Mouse (Mus musculus) cerebellum, adult 9-11 months (tissue): ENCODE results near the gene Ciita.
A peak's percentile ranks its signal among the peaks of the same experiment; 100 is the strongest.

Experiments
- DNase-seq: peaks from one replicate; pipeline ENCODE4 v3.0.0; 2022

Ciita gene

DNA sequence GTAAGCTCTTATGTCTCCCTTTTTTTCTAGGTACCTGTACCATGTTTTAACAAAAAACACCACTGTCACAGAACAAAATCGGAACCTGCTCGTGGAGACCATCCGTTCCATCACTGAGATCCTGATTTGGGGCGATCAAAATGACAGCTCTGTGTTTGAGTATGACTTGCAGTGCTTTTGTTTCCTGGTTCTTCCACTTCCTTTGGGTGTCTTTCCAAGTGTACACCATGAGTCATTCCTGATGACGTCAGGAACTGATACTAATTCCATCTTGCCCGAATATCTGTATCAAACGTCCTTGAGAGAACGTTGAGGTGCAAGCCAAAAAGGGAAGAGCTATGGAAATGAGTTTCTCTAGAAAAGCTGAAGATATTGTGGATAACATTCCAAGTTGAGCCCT is 80.1 kb downstream of the Ciita start:
- DNase-seq = no peak

DNA sequence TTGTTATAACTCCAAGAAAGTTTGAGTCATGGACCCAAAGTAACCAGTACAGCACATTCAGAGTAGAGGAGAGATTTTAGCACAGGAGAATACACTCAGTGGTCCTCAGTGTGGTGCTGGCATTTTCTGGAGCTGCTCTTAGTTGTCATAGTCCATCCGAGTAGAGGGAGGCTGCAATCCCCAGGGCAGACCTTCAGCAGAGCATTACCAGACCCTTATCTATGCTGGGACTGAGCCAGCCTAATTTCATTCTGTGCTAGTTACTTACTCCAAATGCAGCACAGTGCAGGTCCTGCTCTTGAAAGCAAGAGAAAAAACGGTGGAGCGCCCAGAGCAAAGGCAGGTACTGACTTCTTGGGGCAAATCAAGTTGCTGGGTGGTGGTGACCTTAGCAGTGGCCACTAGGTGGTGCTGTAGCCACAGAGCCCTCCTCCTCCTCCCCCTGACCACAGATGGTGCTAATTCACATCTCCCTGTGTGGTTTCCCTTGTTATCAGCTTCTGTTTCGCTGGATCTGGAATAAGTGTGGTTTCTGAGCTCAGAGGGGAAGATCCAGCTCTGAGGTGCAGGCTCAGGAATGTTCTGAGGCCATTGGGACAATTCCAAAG is 85.5 kb downstream of the Ciita start:
- peak; percentile 80 for DNase-seq

DNA sequence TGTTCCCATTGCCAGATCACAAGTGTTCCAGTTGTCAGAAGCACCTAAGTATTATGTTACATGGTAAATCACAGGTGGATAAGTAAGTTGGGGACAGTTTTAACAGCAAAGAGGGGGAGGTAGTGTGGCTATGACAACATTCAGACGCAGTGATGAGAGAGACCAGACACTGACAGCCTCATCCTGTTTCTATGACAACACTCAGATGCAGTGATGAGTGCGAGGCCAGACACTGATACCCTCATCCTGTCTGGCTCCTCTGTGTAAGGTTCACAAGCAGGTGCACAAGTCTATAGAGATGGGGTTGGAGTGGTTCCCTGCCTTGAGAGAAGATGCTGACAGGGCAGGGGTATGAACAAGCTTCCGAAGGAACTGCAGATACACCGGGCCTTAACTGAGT is 87.3 kb downstream of the Ciita start:
- DNase-seq = no peak

DNA sequence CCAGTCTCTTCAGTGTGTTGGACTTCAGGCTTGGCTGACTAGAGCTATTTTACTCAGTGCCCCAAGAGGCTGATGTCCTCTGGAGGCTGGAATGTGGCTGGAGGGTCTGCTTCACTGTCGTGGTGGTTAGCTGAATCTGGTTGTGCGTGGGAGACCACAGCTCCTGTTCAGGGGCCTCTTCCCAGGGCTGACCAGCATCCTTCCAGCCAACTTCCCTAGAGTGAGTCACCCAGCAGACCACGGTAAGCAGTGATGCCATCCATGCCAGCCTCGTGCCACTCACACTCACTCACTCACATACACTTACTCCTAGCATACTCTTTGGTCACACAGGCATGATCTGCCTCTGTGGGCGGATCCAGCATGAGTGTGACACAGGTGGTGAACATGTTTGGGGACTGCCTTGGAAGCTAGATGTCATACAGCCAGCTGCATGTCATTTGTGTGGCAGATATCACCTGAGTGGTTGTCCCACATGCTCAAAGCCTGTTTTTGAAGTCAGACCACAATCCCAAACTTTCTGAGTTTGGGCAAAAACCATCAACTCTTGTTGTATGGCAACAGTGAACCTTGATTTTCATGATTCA is 90.0 kb downstream of the Ciita start:
- no peak for DNase-seq

DNA sequence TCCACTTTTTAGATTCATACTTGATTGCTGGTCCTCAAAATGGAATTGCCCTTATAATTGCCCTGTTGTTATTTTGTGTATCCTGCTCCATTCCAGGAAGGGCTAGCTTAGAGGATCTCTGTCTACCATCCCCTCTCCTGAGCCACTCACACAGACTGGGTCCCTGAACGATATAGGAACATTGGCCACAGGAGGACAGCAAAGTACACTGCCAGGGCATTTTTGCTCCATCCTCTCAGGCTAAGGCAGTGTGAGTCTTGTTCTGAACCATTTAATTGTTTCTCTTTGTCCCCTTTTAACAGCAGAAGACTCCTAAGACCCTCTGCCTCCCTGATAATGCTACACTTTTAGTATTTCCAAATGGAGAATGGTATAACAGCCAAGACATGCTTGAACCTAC is 90.8 kb downstream of the Ciita start:
- peak; percentile 56 for DNase-seq

DNA sequence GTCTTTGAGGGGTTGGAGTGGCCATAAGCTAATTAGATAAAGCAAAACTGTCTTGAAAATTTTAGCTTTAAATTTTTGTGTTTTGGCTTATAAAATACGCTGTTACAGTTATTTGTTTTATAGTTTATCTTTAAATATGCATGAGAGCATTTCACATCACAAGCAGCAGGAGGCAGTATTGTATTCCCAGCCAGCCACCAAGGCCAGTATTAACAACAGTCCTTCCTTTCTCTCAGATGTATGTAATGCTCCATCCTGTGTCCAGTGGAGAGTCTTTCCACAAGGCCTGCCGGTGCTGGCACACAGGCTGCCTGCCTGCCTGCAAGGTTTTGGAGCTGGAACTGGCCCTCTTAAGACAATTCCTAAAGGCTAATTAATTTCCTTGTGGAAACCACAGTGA is 92.0 kb downstream of the Ciita start:
- no peak for DNase-seq

DNA sequence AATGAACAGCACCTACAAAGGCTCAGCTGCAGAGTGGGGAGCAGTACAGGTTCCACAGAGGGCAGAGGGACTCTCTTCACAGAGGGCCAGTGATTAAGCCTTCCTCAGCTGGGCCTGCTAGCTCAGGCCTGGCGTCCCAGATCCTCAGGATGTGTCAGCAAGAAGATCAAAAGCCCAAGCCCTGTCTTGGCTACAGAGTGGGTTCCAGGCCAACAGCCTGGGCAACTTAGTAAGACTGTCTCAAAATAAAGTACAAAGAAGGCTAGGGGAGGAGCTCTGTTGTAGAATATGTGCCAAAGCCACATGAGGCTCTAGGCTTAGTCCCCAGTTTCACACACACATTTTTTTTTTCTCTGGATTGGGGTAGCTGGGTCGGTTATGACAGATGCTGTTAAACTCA is 95.1 kb downstream of the Ciita start:
- DNase-seq = no peak

DNA sequence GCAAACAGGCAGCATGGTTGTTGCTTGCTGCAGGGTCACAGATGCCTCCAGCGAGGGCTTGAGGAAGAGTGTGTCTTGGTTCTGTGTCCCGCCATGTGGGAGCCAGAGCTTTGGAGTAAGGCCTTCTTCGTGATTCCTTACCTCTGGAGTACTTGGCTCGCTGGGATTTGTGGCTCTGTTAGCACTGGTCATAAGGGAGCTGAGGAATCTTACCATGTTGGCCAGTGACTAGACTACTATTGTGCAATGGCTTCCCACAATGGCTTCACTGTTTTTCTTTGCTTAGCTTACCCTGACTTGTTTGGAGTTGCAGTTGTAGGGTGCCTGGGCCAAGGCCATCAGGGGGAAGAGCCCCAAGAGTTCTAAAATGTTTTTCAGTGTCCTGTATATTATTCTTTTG is 96.1 kb downstream of the Ciita start:
- DNase-seq = no peak

DNA sequence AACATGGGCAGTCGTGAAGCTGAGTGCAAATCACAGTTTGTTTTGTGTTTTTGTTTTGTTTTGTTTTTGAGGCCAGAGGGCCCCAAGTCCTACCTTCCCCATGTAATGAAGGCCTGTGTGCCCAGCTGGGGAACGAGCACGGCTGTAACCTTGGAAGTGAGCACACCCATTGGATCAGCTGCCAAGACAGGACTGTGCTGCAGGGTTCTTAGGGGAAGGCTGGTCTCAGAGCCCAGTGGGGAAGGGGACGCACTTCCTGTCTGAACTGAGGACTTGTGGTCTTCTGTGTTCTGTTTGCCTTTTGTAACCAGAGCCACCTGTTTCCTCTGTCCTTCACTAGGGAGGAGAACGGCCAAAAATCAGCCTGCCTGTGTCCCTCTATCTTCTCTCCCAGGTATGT is 97.7 kb downstream of the Ciita start:
- DNase-seq = no peak
